Mouse (Mus musculus): Measurements from ENCODE around the gene Slc2a4.
A peak's percentile ranks its signal among the peaks of the same experiment; 100 is the strongest.
"Not testable (repeated sequence)": the region's sequence is repeated elsewhere in the genome, so short reads cannot be mapped to it uniquely, and the experiment has no call there.

Slc2a4 gene

DNA sequence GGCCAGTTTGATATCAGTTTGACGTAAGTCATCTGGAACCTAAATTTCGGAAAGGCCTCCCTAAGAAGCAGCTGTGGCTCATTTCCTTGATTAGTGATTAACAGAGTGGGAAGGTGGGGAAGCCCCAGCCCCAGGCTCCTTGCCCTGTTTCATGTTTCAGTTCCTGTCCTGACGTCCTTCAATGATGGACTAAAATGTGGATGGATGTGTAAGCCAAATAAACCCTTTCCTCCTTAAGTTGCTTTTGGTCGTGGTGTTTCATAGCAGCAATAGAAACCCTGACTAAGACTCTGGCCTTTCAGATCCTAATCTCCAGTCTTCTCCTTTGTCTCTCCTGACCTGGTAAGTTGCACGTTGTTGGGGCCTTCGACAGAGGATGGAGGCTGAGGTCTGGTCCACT lies 22.2 kb upstream of the Slc2a4 start:
- DNase-seq, result no peak

DNA sequence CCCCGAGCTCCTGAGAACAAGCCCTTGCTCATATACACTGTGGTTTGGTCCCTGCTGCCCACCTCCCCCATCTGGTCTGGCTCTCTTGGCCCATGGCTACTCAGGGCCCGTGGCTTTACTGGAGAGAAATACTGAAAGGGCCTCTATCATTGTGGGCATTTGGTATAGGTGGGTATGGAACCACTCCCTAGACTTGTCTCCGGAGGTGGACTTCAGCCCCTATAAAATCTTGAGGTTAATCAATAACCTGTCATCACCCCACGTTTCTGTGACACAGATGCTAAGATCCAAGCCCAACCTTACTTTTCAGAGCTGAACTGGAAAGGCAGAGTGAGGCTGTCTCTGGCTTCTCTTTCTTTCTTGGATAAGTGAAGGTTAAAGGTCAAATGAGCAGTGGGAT lies 20.8 kb upstream of the Slc2a4 start:
- DNase-seq, result no peak

GRCm38 (mm10) chr11:69966860-69967517 lies 19.0 kb upstream of the Slc2a4 start:
- DNase-seq, result no peak

DNA sequence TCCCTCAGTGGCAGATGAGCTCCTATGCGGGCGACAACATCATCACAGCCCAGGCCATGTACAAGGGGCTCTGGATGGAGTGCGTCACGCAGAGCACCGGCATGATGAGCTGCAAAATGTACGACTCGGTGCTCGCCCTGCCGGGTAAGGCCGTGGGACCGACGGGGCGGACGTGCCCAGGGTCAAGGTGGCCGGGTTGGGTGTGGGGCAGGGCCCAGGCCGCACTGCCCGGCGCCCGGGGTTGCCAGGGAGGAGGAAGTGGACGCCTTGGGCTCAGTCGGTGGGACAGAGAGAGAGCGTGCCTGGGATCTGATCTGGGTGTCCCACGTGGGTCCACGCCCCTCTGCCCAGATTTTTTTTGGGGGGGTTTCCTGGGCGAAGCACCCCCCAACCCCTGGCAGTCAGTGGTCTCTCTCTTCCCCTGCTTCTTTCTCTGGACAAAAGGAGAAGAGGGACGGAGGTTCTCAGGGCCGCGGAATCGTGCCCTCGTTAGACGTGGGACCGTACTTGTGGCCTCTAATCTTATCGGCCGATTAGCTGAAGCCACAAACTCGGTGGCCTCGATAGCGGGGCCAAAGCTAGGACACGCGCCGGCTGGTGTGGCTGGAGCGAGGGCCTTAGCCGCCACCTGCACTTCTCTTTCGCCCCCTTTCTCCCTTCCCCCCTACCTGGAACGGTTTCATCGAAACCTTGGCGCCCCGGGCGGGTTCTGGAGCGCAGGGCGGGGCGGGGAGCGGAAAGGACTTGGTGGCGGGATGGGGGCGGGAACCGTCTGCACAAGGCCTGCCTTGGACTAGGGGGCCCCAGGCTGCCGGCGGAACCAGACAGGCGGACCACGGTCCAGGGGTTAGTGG lies 18.2 kb upstream of the Slc2a4 start:
- DNase-seq, result peak; percentile 36 to 44

DNA sequence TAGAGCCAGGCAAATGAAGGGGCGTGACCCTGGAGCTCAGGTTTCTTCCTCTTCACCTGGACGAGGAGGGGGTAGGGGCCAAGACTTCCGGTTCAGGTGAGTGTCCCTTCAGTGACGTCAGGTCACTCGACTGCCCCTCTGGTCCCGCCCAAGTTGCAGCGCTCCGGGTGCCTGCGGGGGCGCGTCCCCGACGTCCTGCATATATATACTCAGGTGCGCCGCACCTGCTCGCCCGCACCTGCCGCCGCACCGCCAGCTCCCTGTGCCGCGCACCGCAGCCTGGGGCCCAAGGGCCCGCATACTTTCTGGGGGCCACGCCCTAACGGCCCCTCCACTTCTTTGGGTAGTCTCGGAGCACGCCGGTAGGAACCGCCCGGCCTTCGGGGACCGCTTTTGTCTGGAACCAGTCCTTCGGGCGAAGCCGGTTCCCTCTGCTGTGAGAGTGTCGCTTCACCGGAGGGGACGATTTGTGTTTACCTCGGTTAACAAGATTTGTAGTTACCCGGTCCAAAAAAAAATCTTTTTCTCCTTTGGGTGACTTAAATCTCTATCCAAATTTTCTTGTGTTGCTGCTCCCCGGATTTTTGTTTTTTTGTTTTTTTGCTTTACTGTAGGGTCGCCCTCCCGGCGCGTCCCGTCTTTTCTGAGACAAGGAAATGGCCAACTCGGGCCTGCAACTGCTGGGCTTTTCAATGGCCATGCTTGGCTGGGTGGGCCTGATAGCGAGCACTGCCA lies 17.4 kb upstream of the Slc2a4 start:
- no peak for DNase-seq

DNA sequence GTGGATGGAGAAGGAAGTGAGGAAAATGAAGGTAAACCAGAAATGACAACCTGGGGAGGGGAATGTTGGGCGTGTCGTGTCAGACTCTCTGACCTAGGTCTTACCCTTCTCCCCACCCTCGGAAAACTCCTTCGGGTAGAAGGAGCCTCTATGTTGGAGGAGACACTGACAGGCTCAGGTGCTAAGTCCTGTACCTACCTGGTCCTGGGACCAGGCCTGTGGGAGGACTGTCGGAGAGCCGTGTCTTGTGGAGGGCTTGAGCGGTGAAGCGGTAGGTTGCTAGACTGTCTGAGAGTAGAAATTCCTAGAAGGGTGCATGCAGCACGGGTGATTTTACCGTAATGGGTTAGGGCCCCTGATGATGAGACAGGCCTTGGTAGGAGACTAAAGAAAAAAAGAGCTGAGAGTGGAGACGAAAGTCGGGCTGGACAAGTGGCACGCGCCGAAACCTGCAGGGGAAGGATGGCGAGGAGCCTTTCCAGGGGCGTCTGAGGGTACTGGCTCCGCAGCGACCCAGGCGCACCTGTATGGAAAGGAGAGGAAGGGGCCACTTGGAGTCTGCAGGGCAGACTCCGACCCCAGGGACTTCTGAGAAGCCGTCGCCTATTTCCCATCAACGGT lies 16.8 kb upstream of the Slc2a4 start, which contains the start of gene Cldn7:
TSS of gene Cldn7 (plus strand) at position 130 of the 621 bp plus-strand sequence.
- DNase-seq, result no peak

- no peak for DNase-seq
Measured at GRCm38 (mm10) chr11:69961841-69962240, 13.9 kb upstream of the Slc2a4 start.

GRCm38 (mm10) chr11:69960616-69961015 lies 12.6 kb upstream of the Slc2a4 start:
- DNase-seq, result no peak

- DNase-seq, result no peak
Measured at GRCm38 (mm10) chr11:69956218-69956617, 8.2 kb upstream of the Slc2a4 start.

DNA sequence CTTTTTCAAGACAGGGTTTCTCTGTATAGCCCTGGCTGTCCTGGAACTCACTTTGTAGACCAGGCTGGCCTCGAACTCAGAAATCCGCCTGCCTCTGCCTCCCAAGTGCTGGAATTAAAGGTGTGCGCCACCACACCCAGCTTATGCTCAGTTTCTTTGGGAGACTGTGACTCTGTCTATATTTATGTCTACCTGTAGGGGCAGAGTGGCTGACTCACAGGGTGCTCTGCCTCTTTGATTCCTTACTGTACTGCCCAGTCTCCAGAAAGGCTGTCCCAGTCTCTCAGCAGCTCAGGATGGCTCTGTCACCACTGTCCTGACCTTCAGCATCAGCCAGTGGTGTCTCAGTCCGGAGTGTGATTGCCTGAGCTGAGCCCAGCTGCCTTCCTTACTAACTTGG lies 7.6 kb upstream of the Slc2a4 start:
- DNase-seq, result not testable (repeated sequence)

- no peak for DNase-seq
Measured at GRCm38 (mm10) chr11:69953267-69953915, 5.4 kb upstream of the Slc2a4 start.

- DNase-seq, result no peak
Measured at GRCm38 (mm10) chr11:69952274-69952673, 4.3 kb upstream of the Slc2a4 start.

- DNase-seq, result no peak
Measured at GRCm38 (mm10) chr11:69950807-69951459, 2.9 kb upstream of the Slc2a4 start.

DNA sequence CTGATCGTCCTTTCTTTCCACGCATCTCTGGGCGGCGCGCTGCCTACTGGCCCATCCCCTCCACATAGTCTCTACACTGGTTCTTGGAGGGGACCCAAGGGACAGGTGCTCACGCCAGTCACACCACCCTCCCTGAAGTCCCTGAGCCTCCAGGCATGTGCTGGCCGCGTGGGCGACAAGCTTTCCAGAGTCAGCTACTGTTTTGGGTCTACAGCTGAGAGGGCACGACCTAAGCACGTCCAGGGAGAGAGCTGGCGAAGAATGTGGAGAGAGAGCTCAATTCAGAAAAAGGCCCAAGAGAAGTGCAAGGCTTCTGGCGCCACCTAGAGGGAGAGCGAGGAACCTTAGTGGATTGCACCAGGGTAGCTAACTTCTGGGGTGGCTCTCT lies 769 bp upstream of the Slc2a4 start:
- peak; percentile 92 to 96 for DNase-seq

DNA sequence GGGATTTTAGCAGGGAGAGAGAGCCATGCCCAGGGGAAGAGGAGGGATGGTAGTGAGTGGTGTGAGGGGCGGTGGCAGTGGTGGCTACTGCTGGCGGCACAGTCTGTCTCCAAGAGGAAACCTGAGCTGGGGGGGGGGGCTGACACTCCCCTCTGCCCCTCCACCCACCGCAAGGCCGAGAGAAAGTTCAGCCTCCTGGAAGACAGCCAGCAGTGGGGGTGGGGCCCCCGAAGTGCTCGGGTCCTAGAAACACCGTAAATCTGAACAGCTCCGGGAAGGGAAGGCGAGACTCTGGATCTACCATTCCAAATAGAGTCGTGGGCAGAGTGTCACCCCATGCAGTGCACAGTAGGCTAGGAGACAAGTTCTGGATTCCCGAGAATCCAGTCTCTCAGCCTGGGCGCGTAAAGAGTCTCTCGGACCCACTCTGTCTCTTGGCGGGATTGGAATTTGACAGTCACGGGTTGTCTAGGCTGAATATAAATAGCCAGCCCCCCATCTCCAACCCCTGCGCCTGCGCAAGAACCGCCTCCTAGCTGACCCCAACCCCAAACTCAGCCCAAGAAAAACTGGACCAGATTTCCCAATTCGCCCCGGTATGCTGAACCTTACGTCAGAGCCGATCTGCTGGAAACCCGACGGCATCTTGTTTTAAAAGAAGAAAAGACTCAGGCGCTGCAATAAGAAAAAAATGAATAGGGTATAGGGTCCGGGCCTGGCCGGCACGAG lies 487 bp downstream of the Slc2a4 start:
- peak; percentile 58 to 62 for DNase-seq

DNA sequence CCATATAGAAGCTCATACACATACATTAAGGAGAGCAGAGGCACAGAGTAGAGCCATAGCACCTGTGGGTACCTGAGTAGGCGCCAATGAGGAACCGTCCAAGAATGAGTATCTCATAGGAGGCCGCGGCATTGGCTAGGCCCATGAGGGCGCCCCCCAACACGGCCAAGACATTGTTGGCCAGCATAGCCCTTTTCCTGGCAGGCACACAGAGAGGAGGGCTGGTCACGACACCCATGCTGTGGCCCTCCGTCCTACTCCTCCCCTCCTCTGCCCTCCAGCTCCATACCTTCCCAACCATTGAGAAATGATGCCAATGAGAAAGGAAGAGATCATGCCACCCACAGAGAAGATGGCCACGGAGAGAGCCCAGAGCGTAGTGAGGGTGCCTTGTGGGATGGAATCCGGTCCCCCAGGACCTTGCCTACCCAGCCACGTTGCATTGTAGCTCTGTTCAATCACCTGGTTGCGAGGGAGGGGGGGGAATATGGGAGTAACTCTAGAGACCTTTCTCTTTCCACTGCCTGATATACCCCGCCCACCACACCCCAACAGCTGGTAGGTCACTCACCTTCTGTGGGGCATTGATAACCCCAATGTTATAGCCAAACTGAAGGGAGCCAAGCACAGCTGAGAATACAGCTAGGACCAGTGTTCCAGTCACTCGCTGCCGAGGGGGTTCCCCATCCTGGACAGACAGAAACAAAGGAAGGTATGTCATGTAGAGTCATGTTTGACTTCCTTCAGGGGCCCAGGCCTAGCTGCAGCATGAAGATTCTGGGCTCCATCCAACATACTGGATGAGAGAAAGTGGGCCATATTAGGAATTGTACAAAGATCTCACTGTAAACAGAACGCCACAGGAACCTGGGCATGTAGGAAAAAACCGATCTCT lies 1.7 kb downstream of the Slc2a4 start:
- DNase-seq, result no peak

DNA sequence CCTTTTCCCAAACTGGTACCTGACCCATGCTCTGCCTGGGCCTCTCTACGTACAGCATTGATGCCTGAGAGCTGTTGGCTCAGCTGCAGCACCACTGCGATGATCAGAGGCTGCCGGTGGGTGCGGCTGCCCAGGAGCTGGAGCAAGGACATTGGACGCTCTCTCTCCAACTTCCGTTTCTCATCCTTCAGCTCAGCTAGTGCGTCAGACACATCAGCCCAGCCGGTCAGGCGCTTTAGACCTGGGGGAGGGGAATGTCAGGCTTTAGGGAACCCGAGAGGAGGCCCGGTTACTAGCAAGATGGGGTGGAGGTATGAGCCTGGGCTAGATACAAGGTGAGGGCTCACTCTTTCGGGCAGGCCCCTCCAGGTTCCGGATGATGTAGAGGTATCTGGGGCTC lies 2.8 kb downstream of the Slc2a4 start:
- DNase-seq, result no peak

DNA sequence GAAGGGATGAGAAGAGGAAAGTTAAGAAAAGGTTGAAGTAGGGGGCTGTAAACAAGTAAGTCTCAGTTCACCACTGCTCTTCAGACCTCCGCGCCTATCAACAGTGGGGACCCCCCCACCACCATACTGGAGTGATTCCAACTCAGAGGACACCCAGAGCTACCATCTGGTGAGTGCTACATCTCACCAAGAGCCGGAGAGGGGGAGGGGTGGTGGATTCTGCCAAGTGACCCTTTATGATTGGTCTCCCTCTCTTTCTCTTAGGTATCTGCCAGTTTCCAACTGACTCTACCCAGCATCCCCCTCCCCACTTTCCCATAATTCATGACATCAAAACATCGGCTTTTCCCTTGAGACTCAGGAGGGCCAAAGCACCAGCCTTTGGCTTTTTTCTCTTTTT lies 7.0 kb downstream of the Slc2a4 start:
- peak; percentile 89 to 91 for DNase-seq

DNA sequence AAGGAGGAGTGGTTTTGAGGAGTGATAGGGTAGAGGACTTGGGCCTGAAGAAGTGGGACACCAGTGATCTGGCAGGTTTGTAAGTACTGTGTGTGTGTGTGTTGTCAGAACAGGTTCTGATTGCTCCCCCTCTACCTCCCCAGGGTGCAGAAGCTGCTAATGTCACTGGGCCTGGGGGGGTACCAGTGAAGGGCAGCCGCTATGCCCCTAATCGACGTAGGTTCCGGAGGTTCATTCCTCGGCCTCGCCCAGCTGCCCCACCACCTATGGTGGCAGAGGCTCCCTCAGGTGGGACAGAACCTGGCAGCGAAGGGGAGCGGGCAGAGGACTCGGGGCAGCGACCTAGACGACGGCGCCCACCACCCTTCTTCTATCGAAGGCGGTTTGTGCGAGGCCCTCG lies 8.3 kb downstream of the Slc2a4 start:
- no peak for DNase-seq

DNA sequence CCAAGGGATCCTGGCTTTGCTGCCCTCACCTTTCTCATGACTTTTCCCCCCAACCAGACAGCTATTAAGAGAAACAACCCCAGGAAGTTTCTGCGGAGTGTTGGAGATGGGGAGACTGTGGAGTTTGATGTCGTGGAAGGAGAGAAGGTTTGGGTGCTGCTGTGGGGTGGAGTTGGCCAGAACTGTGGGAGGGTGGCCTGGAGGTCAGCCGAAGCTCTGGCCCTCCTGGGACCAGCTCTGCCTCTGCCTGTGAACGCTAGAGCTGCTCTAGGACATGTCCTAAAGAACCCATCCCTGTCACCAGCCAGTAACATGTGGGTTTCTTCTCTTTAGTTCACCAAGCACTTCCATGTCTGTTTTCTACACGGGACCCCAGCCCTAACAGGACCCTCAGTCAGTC lies 8.8 kb downstream of the Slc2a4 start:
- DNase-seq, result no peak
